Mouse (Mus musculus) embryonic fibroblast, embryonic 13.5 days (primary cell): ENCODE measurements at regions not wholly inside any gene's neighbourhood (a gene's known extent, or its start where the extent isn't known, plus 50 kb on each side); places are given as distances from the start of the nearest gene placed in this dataset.

Experiments
- CTCF ChIP-seq: IDR thresholded peaks from 2 replicates; pipeline ENCODE4 v1.5.1; 2011; ENCODE audit warnings: mild to moderate bottlenecking, control low read depth, low read length, moderate library complexity, borderline replicate concordance; ENCODE audit not compliant: insufficient read depth
- POLR2A ChIP-seq: IDR thresholded peaks from 2 replicates; pipeline ENCODE4 v1.6.1; 2011; ENCODE audit warnings: low read depth, mild to moderate bottlenecking, control low read depth, low read length, moderate library complexity

GRCm38 (mm10) chr12:106904202-106904601 lies 584.2 kb upstream of the 3110018I06Rik start:
- no peak for TF ChIP-seq CTCF
- no peak for TF ChIP-seq POLR2A
